Mouse (Mus musculus) CH12.LX (cell line): Measurements from ENCODE around the gene Txndc11.

Experiments used
- CTCF ChIP-seq, 2 experiments: IDR thresholded peaks in 1 of 2; conservative IDR thresholded peaks in 1 of 2; 2 replicates each; pipeline ENCODE4 v1.5.1; 2011 to 2012; ENCODE audit warnings: low read depth in 2 of 2, low read length in 2 of 2, improper control_type of control experiment in 1 of 2, inconsistent platforms in 1 of 2, mild to moderate bottlenecking in 1 of 2, moderate library complexity in 1 of 2
- E2F4 ChIP-seq: IDR thresholded peaks from 2 replicates; pipeline ENCODE4 v1.6.1; 2011; ENCODE audit warnings: low read depth, low read length, improper control_type of control experiment; ENCODE audit not compliant: insufficient replicate concordance
- EP300 ChIP-seq: IDR thresholded peaks from 2 replicates; pipeline ENCODE4 v1.6.1; 2011; ENCODE audit warnings: low read length, improper control_type of control experiment
- ETS1 ChIP-seq: conservative IDR thresholded peaks from 2 replicates; pipeline ENCODE4 v1.6.1; 2012; ENCODE audit warnings: low read depth, mild to moderate bottlenecking, inconsistent platforms, low read length, improper control_type of control experiment, moderate library complexity
- IRF4 ChIP-seq: IDR thresholded peaks from 2 replicates; pipeline ENCODE4 v1.6.1; 2014; ENCODE audit warnings: low read depth, mild to moderate bottlenecking, inconsistent platforms, low read length, improper control_type of control experiment
- JUN ChIP-seq: IDR thresholded peaks from 2 replicates; pipeline ENCODE4 v1.6.1; 2011; ENCODE audit warnings: low read depth, mild to moderate bottlenecking, low read length, improper control_type of control experiment, moderate library complexity; ENCODE audit not compliant: insufficient read depth
- MAFK ChIP-seq: IDR thresholded peaks from 2 replicates; pipeline ENCODE4 v1.6.1; 2011; ENCODE audit warnings: low read length, improper control_type of control experiment; ENCODE audit not compliant: insufficient replicate concordance
- NELFE ChIP-seq: IDR thresholded peaks from 2 replicates; pipeline ENCODE4 v1.6.1; 2011; ENCODE audit warnings: low read depth, low read length, improper control_type of control experiment
- NRF1 ChIP-seq: IDR thresholded peaks from 2 replicates; pipeline ENCODE4 v1.6.1; 2014; ENCODE audit warnings: low read depth, mild to moderate bottlenecking, inconsistent platforms, low read length, improper control_type of control experiment, moderate library complexity
- POLR2A ChIP-seq: IDR thresholded peaks from 2 replicates; pipeline ENCODE4 v1.6.1; 2011; ENCODE audit warnings: low read depth, mild to moderate bottlenecking, improper control_type of control experiment, low read length
- RCOR1 ChIP-seq: conservative IDR thresholded peaks from 2 replicates; pipeline ENCODE4 v1.6.1; 2012; ENCODE audit warnings: low read depth, mild to moderate bottlenecking, inconsistent platforms, low read length, improper control_type of control experiment
- SIN3A ChIP-seq: IDR thresholded peaks from 2 replicates; pipeline ENCODE4 v1.6.1; 2012; ENCODE audit warnings: low read length, improper control_type of control experiment, inconsistent platforms

DNA sequence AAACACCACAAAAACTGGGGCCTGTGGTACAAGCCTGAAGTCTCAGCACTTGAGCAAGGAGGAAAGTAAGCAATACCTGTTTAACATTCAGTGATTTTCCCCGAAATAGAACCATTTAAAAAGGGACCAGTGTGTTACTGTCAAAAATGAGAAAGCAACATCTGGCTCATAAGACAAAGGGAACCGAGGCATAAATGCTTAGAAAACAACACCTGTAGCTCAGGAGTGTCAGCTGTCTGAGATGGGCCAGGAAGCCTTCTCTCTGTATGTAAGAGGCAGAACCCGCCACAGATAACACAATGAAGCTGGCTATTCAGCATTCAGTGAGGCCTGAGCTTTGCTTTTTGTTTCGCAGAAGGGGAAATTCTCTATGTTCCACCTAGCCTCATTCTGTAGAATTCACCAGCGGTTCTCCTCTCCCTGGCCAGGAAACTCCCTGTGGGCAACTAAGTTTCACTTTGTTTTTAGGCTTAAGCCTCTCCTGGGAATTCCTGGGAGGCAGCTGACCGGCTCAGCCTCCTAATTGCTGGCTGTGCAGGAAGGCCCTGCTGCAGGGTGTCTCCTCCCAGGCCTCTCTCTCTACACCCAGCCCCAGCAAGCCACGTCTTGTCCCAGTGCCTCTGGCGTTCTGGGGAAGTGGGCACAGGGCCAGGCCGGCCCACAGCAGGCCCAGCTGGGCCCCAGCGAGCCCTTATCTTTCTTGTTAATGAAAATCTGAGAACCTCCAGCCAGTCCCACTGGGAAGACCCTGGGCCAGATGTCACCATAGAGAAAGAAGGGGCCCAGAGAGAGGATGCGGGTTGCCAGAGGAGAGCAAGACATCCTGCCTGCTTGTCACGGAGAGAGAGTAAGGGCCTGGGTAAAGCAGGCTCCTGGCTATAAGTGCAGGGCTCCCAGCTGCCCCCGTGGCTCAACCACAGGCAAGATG is 71.4 kb downstream of the Txndc11 start:
- TF ChIP-seq CTCF (conservative IDR thresholded peaks at IDR 0.05 in 1 of 2, IDR thresholded peaks at IDR 0.05 in 1 of 2; ENCODE audit: low read depth in 2 of 2, low read length in 2 of 2), result no peak
- peak; percentile 71 for TF ChIP-seq EP300
- TF ChIP-seq NRF1, result 0 out of 2 replicates have a peak, but pooled peaks have one; percentile 30
- peak; percentile 57 for TF ChIP-seq POLR2A
- peak; percentile 58 for TF ChIP-seq SIN3A
- TF ChIP-seq E2F4, result 0 out of 2 replicates have a peak, but pooled peaks have one; percentile 55
- TF ChIP-seq ETS1, result peak; percentile 95
- TF ChIP-seq JUN, result no peak
- no peak for TF ChIP-seq NELFE
- TF ChIP-seq MAFK, result peak; percentile 73
- TF ChIP-seq IRF4, result peak; percentile 88
- TF ChIP-seq RCOR1, result peak; percentile 92
